Mouse (Mus musculus) myocyte (in vitro differentiated cells): Measurements from ENCODE around the gene Znrf2. TPM values are rescaled to one million over a fixed set of nuclear protein-coding genes. Genes with fewer than 3 reads are reported as not detected.

ENCODE experiments used
- H3K27me3 ChIP-seq: one replicate; pipeline ENCODE4 v1.6.1; 2011; ENCODE audit not compliant: control insufficient read depth, insufficient read depth, insufficient read length
- H3K36me3 ChIP-seq: one replicate; pipeline ENCODE4 v1.6.1; 2011; ENCODE audit not compliant: control insufficient read depth, insufficient read depth
- H3K4me2 ChIP-seq: one replicate; pipeline ENCODE4 v1.6.1; 2011; ENCODE audit warnings: low read depth, control low read depth
- H3K4me3 ChIP-seq: one replicate; pipeline ENCODE4 v1.5.1; 2011; ENCODE audit warnings: mild to moderate bottlenecking, control low read depth, moderate library complexity
- H3K79me2 ChIP-seq: one replicate; pipeline ENCODE4 v1.6.1; 2011; ENCODE audit not compliant: control insufficient read depth, insufficient read depth
- H3ac ChIP-seq: one replicate; pipeline ENCODE4 v1.6.1; 2011; ENCODE audit not compliant: control insufficient read depth, insufficient read length
- CEBPB ChIP-seq: IDR thresholded peaks from 2 replicates; pipeline ENCODE4 v1.6.1; 2011; ENCODE audit warnings: mild to moderate bottlenecking, moderate library complexity; ENCODE audit not compliant: poor library complexity, insufficient read depth, severe bottlenecking
- E2F4 ChIP-seq: IDR thresholded peaks from one replicate; pipeline ENCODE4 v1.6.1; 2011; ENCODE audit warnings: mild to moderate bottlenecking, control low read depth, moderate library complexity; ENCODE audit not compliant: insufficient read depth
- MAX ChIP-seq: IDR thresholded peaks from one replicate; pipeline ENCODE4 v1.6.1; 2011; ENCODE audit warnings: low read depth, mild to moderate bottlenecking, control low read depth
- MYOD1 ChIP-seq, 3 experiments: IDR thresholded peaks; one replicate each; pipeline ENCODE4 v1.6.1; 2011; ENCODE audit warnings: control low read depth in 2 of 3, low read depth in 2 of 3, mild to moderate bottlenecking in 2 of 3, moderate library complexity in 1 of 3; ENCODE audit not compliant: insufficient read length in 2 of 3, control insufficient read depth in 1 of 3
- MYOG ChIP-seq, 3 experiments: IDR thresholded peaks; one replicate each; pipeline ENCODE4 v1.6.1; 2011; ENCODE audit warnings: control low read depth in 2 of 3, low read depth in 2 of 3, mild to moderate bottlenecking in 2 of 3; ENCODE audit not compliant: insufficient read length in 2 of 3, control insufficient read depth in 1 of 3, insufficient read depth in 1 of 3
- POLR2A ChIP-seq: IDR thresholded peaks from one replicate; pipeline ENCODE4 v1.6.1; 2011; ENCODE audit warnings: low read depth, mild to moderate bottlenecking, control low read depth, moderate library complexity; ENCODE audit not compliant: insufficient read length
- POLR2AphosphoS2 ChIP-seq: IDR thresholded peaks from one replicate; pipeline ENCODE4 v1.6.1; 2011; ENCODE audit warnings: low read depth, control low read depth; ENCODE audit not compliant: insufficient read length
- REST ChIP-seq: IDR thresholded peaks from one replicate; pipeline ENCODE4 v1.6.1; 2011; ENCODE audit warnings: mild to moderate bottlenecking, control low read depth, moderate library complexity; ENCODE audit not compliant: insufficient read depth, insufficient read length
- SRF ChIP-seq: IDR thresholded peaks from one replicate; pipeline ENCODE4 v1.6.1; 2011; ENCODE audit warnings: low read depth; ENCODE audit not compliant: control insufficient read depth, insufficient read length
- TCF12 ChIP-seq: IDR thresholded peaks from one replicate; pipeline ENCODE4 v1.6.1; 2011; ENCODE audit warnings: mild to moderate bottlenecking, control low read depth; ENCODE audit not compliant: poor library complexity, insufficient read depth, severe bottlenecking
- TCF3 ChIP-seq: IDR thresholded peaks from one replicate; pipeline ENCODE4 v1.6.1; 2011; ENCODE audit warnings: low read depth, control low read depth; ENCODE audit not compliant: insufficient read length
- USF1 ChIP-seq: IDR thresholded peaks from one replicate; pipeline ENCODE4 v1.6.1; 2011; ENCODE audit warnings: low read depth, mild to moderate bottlenecking, control low read depth, moderate library complexity
- polyA plus RNA-seq: library from polyadenylated mRNA; unstranded; fragments of >200 nt; fragmentation: generic; extraction: Trizol; gene quantifications from one replicate; pipeline ENCODE4 v1.2.1, GENCODE M21; 2012; ENCODE audit warnings: missing spikeins

Gene Znrf2
- polyA plus RNA-seq, 1 experiment, result 5.7 TPM

- H3K79me2 ChIP-seq, result no peaks in the 10 kb centered on the region
- no peaks in the 10 kb centered on the region for H3K36me3 ChIP-seq
- no peaks in the 10 kb centered on the region for H3K27me3 ChIP-seq
- no peak overlapping the region for H3ac ChIP-seq
- H3K4me2 ChIP-seq, result no peak overlapping the region
- TF ChIP-seq POLR2A (no peak), TCF12 (no peak), MYOD1 (IDR thresholded peaks at IDR 0.05; ENCODE audit: control insufficient read depth in 1 of 3, insufficient read length in 2 of 3, low read depth in 2 of 3) (no peak), USF1 (no peak), CEBPB (no peak), REST (no peak), E2F4 (no peak)
- no peak overlapping the region for H3K4me3 ChIP-seq
These were observed 66.7 kb downstream of the Znrf2 start for GRCm38 (mm10) chr6:54883424-54883823.

GRCm38 (mm10) chr6:54886195-54886594 lies 69.5 kb downstream of the Znrf2 start:
- no peaks in the 10 kb centered on the region for H3K79me2 ChIP-seq
- no peak for TF ChIP-seq MAX
- no peak for TF ChIP-seq USF1
- TF ChIP-seq POLR2A, result no peak
- no peak for TF ChIP-seq POLR2AphosphoS2
- TF ChIP-seq TCF3, result no peak
- TF ChIP-seq MYOD1 (IDR thresholded peaks at IDR 0.05; ENCODE audit: control insufficient read depth in 1 of 3, insufficient read length in 2 of 3, low read depth in 2 of 3), result no peak
- no peak for TF ChIP-seq E2F4
- TF ChIP-seq SRF, result no peak
- no peak for TF ChIP-seq CEBPB
- TF ChIP-seq MYOG (IDR thresholded peaks at IDR 0.05; ENCODE audit: control insufficient read depth in 1 of 3, insufficient read depth in 1 of 3, insufficient read length in 2 of 3, low read depth in 2 of 3), result no peak
- no peak for TF ChIP-seq TCF12
- H3K4me3 ChIP-seq, result no peak overlapping the region
- H3K27me3 ChIP-seq, result no peaks in the 10 kb centered on the region
- no peaks in the 10 kb centered on the region for H3K36me3 ChIP-seq
- no peak overlapping the region for H3K4me2 ChIP-seq
- no peak overlapping the region for H3ac ChIP-seq

GRCm38 (mm10) chr6:54890221-54890620 lies 73.5 kb downstream of the Znrf2 start:
- no peaks in the 10 kb centered on the region for H3K27me3 ChIP-seq
- no peaks in the 10 kb centered on the region for H3K36me3 ChIP-seq
- H3ac ChIP-seq, result no peak overlapping the region
- TF ChIP-seq MYOG (IDR thresholded peaks at IDR 0.05; ENCODE audit: control insufficient read depth in 1 of 3, insufficient read depth in 1 of 3, insufficient read length in 2 of 3, low read depth in 2 of 3), result no peak
- no peak for TF ChIP-seq E2F4
- no peak for TF ChIP-seq SRF
- no peak for TF ChIP-seq CEBPB
- TF ChIP-seq POLR2AphosphoS2, result no peak
- TF ChIP-seq MAX, result no peak
- TF ChIP-seq POLR2A, result no peak
- H3K79me2 ChIP-seq, result no peaks in the 10 kb centered on the region
- no peak overlapping the region for H3K4me3 ChIP-seq
- no peak overlapping the region for H3K4me2 ChIP-seq

GRCm38 (mm10) chr6:54891384-54891783 lies 74.7 kb downstream of the Znrf2 start:
- H3ac ChIP-seq, result no peak overlapping the region
- no peak overlapping the region for H3K4me3 ChIP-seq
- TF ChIP-seq MYOD1 (IDR thresholded peaks at IDR 0.05; ENCODE audit: control insufficient read depth in 1 of 3, insufficient read length in 2 of 3, low read depth in 2 of 3) (no peak), REST (no peak), E2F4 (no peak), MAX (no peak), SRF (no peak), POLR2AphosphoS2 (no peak), TCF3 (no peak), TCF12 (no peak), MYOG (IDR thresholded peaks at IDR 0.05; ENCODE audit: control insufficient read depth in 1 of 3, insufficient read depth in 1 of 3, insufficient read length in 2 of 3, low read depth in 2 of 3) (no peak), POLR2A (no peak)
- no peaks in the 10 kb centered on the region for H3K27me3 ChIP-seq
- H3K4me2 ChIP-seq, result no peak overlapping the region
- H3K36me3 ChIP-seq, result no peaks in the 10 kb centered on the region
- H3K79me2 ChIP-seq, result no peaks in the 10 kb centered on the region

- TF ChIP-seq TCF12 (no peak), E2F4 (no peak), POLR2AphosphoS2 (no peak), TCF3 (no peak), USF1 (no peak), MYOD1 (IDR thresholded peaks at IDR 0.05; ENCODE audit: control insufficient read depth in 1 of 3, insufficient read length in 2 of 3, low read depth in 2 of 3) (no peak), CEBPB (no peak), MYOG (IDR thresholded peaks at IDR 0.05; ENCODE audit: control insufficient read depth in 1 of 3, insufficient read depth in 1 of 3, insufficient read length in 2 of 3, low read depth in 2 of 3) (no peak), SRF (no peak), POLR2A (no peak), MAX (no peak), REST (no peak)
- no peak overlapping the region for H3K4me2 ChIP-seq
- no peak overlapping the region for H3K4me3 ChIP-seq
- no peaks in the 10 kb centered on the region for H3K79me2 ChIP-seq
- no peak overlapping the region for H3ac ChIP-seq
- no peaks in the 10 kb centered on the region for H3K36me3 ChIP-seq
- H3K27me3 ChIP-seq, result no peaks in the 10 kb centered on the region
These were observed 83.5 kb downstream of the Znrf2 start for GRCm38 (mm10) chr6:54900256-54900655.
